Mouse (Mus musculus): ENCODE measurements around the gene B9d2. TPM values are rescaled to one million over a fixed set of nuclear protein-coding genes. Genes with fewer than 3 reads are reported as not detected.

Gene B9d2
- polyA plus RNA-seq, 1 experiment, result 37.3 TPM

DNA sequence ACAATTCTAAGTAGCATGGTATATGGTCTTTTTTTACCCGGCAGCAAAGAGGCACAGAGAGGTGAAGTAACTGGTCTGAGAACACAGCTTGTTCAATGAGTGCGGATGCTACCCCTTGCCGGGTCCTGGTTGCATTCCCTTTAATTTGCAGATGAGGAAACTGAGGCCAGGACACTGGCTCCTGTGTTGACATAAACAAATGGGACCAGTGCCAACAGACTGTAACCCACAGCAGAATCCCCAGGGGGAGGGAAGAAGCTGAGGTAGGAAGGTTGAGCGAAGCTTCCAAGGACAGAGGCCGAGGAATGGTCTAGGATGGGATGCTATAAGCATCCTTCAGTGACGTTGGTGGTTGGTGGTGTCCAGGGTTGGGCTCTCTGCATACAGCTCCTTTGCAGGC lies 5.2 kb upstream of the B9d2 start:
- H3K27me3 ChIP-seq (ENCODE audit: control insufficient read depth, insufficient read depth, low read length), result no peaks in the 10 kb centered on the region; the same call in 1 of the 2 replicates
- peak in 1 of 2 experiments; percentile 22 for DNase-seq
- no peak for TF ChIP-seq POLR2A (IDR thresholded peaks at IDR 0.05; ENCODE audit: borderline replicate concordance, insufficient read depth, low read length)
- TF ChIP-seq CTCF (IDR thresholded peaks at IDR 0.05; ENCODE audit: borderline replicate concordance, insufficient read depth, low read depth, low read length), result no peak
- H3K27ac ChIP-seq (ENCODE audit: insufficient read depth, low read length), result no peak overlapping the region
- no peak overlapping the region for H3K4me3 ChIP-seq (replicated peaks; ENCODE audit: insufficient read depth, low read depth, low read length)
- peaks cover 15% of the 10 kb centered on the region; the same call in 1 of the 2 replicates for H3K4me1 ChIP-seq (ENCODE audit: control insufficient read depth, insufficient read depth, low read length)
- 30% methylated on average over 6 of the region's 6 CpGs for whole genome bisulfite sequencing

DNA sequence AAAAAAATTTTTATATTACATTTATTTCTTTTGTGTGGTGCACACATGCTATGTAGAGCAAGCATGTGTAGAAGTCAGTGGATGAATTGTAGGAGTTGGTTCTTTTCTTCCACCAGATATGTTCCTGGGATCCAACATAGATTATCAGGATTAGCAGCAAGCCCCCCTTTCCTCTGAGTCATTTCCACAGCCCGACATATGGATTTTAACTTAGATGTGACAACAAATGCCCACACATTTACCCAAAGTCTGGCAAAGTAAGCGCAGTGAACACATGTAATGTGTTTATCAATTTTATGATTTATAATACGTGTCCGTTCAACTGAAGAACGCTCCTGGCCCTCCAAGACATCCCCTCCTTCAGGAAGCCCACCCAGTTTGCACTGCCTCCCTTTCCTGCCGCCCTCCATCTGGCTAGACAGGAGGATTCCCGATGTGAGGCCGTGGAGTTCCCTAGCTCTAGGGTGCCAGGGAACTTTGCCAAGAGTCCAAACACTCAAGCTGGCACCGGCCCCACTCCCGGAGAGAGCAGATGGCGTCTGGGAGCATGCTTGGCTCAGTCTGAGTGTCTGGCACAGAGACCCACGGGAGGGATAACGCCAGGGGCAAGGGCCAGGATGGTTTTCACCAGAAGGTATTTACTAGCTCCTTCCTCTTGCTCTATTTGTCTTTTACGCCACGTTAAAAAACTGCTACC lies 4.3 kb upstream of the B9d2 start:
- H3K27ac ChIP-seq (ENCODE audit: insufficient read depth, low read length), result no peak overlapping the region

GRCm38 (mm10) chr7:25677013-25677412 lies 3.6 kb upstream of the B9d2 start:
- DNase-seq, result no peak
- 75% methylated on average over 7 of the region's 7 CpGs for WGBS
- H3K4me1 ChIP-seq (ENCODE audit: control insufficient read depth, insufficient read depth, low read length), result peaks cover 18% of the 10 kb centered on the region; the same call in 1 of the 2 replicates
- no peak overlapping the region for H3K4me3 ChIP-seq (replicated peaks; ENCODE audit: insufficient read depth, low read depth, low read length)
- no peak overlapping the region for H3K27ac ChIP-seq (ENCODE audit: insufficient read depth, low read length)
- TF ChIP-seq CTCF (IDR thresholded peaks at IDR 0.05; ENCODE audit: borderline replicate concordance, insufficient read depth, low read depth, low read length) (no peak), POLR2A (IDR thresholded peaks at IDR 0.05; ENCODE audit: borderline replicate concordance, insufficient read depth, low read length) (no peak)
- no peaks in the 10 kb centered on the region; the same call in 1 of the 2 replicates for H3K27me3 ChIP-seq (ENCODE audit: control insufficient read depth, insufficient read depth, low read length)

More for the DNA sequence above, 4.3 kb upstream of the B9d2 start:
- Histone ChIP-seq H3K4me1 (ENCODE audit: control insufficient read depth, insufficient read depth, low read length) (peaks cover 16% of the 10 kb centered on the region; the same call in 1 of the 2 replicates), H3K27me3 (ENCODE audit: control insufficient read depth, insufficient read depth, low read length) (no peaks in the 10 kb centered on the region; the same call in 1 of the 2 replicates), H3K4me3 (replicated peaks; ENCODE audit: insufficient read depth, low read depth, low read length) (peak overlapping the region; percentile 4)
- 1% methylated on average over 15 of the region's 15 CpGs for WGBS
- DNase-seq, result peak; percentile 99 to 100
- TF ChIP-seq CTCF (IDR thresholded peaks at IDR 0.05; ENCODE audit: borderline replicate concordance, insufficient read depth, low read depth, low read length) (no peak), POLR2A (IDR thresholded peaks at IDR 0.05; ENCODE audit: borderline replicate concordance, insufficient read depth, low read length) (no peak)

DNA sequence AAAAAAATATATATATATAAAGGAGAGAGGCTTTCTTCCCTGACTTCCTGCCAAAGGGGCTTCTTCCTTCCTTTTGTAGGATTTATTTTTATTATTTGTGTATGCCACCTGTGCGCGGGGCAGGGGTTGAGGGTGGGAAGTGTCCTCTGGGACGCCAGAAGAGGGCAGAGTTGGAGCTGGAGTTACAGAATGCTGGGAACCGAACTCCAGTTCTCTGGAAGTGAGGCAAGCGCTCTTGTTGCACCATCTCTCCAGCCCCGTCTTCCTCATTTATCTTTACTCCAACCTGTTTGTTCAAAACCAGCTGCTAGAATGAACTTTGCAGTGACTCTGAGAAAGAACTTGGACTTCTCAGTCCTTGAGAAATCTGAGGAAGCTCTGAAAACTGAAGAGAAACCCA lies 609 bp upstream of the B9d2 start:
- Histone ChIP-seq H3K27me3 (ENCODE audit: control insufficient read depth, insufficient read depth, low read length) (no peaks in the 10 kb centered on the region), H3K4me1 (ENCODE audit: control insufficient read depth, insufficient read depth, low read length) (peaks cover 11% of the 10 kb centered on the region; the same call in 1 of the 2 replicates), H3K27ac (ENCODE audit: insufficient read depth, low read length) (no peak overlapping the region), H3K4me3 (replicated peaks; ENCODE audit: insufficient read depth, low read depth, low read length) (no peak overlapping the region)
- TF ChIP-seq CTCF (IDR thresholded peaks at IDR 0.05; ENCODE audit: borderline replicate concordance, insufficient read depth, low read depth, low read length) (no peak), POLR2A (IDR thresholded peaks at IDR 0.05; ENCODE audit: borderline replicate concordance, insufficient read depth, low read length) (no peak)
- WGBS, result 21% methylated on average over 6 of the region's 6 CpGs
- no peak for DNase-seq

GRCm38 (mm10) chr7:25681341-25682231 lies 1.0 kb downstream of the B9d2 start:
- DNase-seq, result no peak
- H3K27me3 ChIP-seq (ENCODE audit: control insufficient read depth, insufficient read depth, low read length), result no peaks in the 10 kb centered on the region; the same call in 1 of the 2 replicates
- TF ChIP-seq POLR2A (IDR thresholded peaks at IDR 0.05; ENCODE audit: borderline replicate concordance, insufficient read depth, low read length), result no peak
- TF ChIP-seq CTCF (IDR thresholded peaks at IDR 0.05; ENCODE audit: borderline replicate concordance, insufficient read depth, low read depth, low read length), result no peak
- no peak overlapping the region for H3K4me3 ChIP-seq (replicated peaks; ENCODE audit: insufficient read depth, low read depth, low read length)
- peaks cover 6% of the 10 kb centered on the region; the same call in 1 of the 2 replicates for H3K4me1 ChIP-seq (ENCODE audit: control insufficient read depth, insufficient read depth, low read length)
- no peak overlapping the region for H3K27ac ChIP-seq (ENCODE audit: insufficient read depth, low read length)
- 50% methylated on average over 15 of the region's 15 CpGs for WGBS

- Histone ChIP-seq H3K4me3 (replicated peaks; ENCODE audit: insufficient read depth, low read depth, low read length) (no peak overlapping the region), H3K27ac (ENCODE audit: insufficient read depth, low read length) (no peak overlapping the region), H3K4me1 (ENCODE audit: control insufficient read depth, insufficient read depth, low read length) (peaks cover 5% of the 10 kb centered on the region; the same call in 1 of the 2 replicates), H3K27me3 (ENCODE audit: control insufficient read depth, insufficient read depth, low read length) (peaks cover 5% of the 10 kb centered on the region; the same call in 1 of the 2 replicates)
- 87% methylated on average over 7 of the region's 7 CpGs for WGBS
- DNase-seq, result no peak
- TF ChIP-seq POLR2A (IDR thresholded peaks at IDR 0.05; ENCODE audit: borderline replicate concordance, insufficient read depth, low read length), result no peak
- no peak for TF ChIP-seq CTCF (IDR thresholded peaks at IDR 0.05; ENCODE audit: borderline replicate concordance, insufficient read depth, low read depth, low read length)
These were observed 3.0 kb downstream of the B9d2 start for GRCm38 (mm10) chr7:25683474-25684180.

- no peak for DNase-seq
- no peak overlapping the region for H3K27ac ChIP-seq (ENCODE audit: insufficient read depth, low read length)
- TF ChIP-seq CTCF (IDR thresholded peaks at IDR 0.05; ENCODE audit: borderline replicate concordance, insufficient read depth, low read depth, low read length), result no peak
- no peak for TF ChIP-seq POLR2A (IDR thresholded peaks at IDR 0.05; ENCODE audit: borderline replicate concordance, insufficient read depth, low read length)
- H3K4me1 ChIP-seq (ENCODE audit: control insufficient read depth, insufficient read depth, low read length), result peaks cover 5% of the 10 kb centered on the region; the same call in 1 of the 2 replicates
- 91% methylated on average over 6 of the region's 6 CpGs for WGBS
- H3K4me3 ChIP-seq (replicated peaks; ENCODE audit: insufficient read depth, low read depth, low read length), result no peak overlapping the region
- peaks cover 5% of the 10 kb centered on the region; the same call in 1 of the 2 replicates for H3K27me3 ChIP-seq (ENCODE audit: control insufficient read depth, insufficient read depth, low read length)
These were observed 4.1 kb downstream of the B9d2 start for GRCm38 (mm10) chr7:25684659-25685058.

All from cerebellum, adult 2 months (tissue).